Mouse (Mus musculus) E14TG2a.4 (cell line): Measurements from ENCODE around the gene Tldc2.

Source experiments
- CTCF ChIP-seq: conservative IDR thresholded peaks from 2 replicates; pipeline ENCODE4 v1.5.1; 2014; ENCODE audit warnings: low read length
- NANOG ChIP-seq: IDR thresholded peaks from 2 replicates; pipeline ENCODE4 v1.6.1; 2014; ENCODE audit warnings: borderline replicate concordance, low read length, mixed read lengths
- POU5F1 ChIP-seq: IDR thresholded peaks from 2 replicates; pipeline ENCODE4 v1.6.1; 2014; ENCODE audit warnings: low read length, borderline replicate concordance

DNA sequence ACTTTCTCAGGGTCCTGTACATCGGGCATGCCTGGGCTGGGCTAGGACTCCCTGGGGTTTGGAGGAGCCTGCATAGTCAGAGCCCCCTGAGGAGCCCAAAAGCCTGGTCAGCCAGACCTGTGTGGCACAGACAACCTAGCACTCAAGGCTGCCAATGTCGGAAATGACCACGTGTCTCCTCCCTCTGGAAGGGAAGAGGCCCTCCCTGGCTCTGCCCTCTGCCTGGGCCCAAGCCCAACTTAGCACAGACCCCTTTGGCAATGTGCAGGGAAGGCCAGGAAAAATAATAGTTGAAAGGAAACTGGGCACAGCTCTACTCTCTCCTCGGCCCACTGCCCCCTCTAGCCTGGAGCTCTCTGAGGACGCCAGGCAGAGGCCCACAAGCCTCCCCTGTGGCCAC is 32.0 kb upstream of the Tldc2 start:
- TF ChIP-seq CTCF (no peak), POU5F1 (no peak), NANOG (no peak)
